Mouse (Mus musculus): ENCODE results near the gene Sept8.

Sept8 gene

DNA sequence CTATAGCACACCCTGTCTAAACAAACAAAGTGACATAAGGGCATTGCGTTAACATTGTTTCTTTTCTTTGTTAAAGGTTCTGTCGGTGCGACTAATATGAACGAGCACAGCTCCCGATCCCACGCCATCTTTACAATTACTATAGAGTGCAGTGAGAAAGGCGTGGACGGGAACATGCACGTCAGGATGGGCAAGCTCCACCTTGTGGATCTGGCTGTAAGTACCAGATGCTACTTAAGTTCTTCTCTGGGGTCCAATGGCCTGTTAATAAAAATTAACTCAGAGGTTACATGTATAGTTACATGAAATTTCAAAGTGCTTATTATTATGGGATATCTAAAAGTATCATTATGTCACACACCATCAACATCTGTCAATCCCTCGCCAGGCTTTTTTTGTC lies 64.1 kb downstream of the Sept8 start:
- DNase-seq (ENCODE audit: low spot score): no peak

- no peak for DNase-seq (ENCODE audit: low spot score)
Measured at GRCm38 (mm10) chr11:53584849-53585248, 65.8 kb downstream of the Sept8 start.

- no peak for DNase-seq (ENCODE audit: low spot score)
Measured at GRCm38 (mm10) chr11:53585510-53585909, 66.5 kb downstream of the Sept8 start.

- DNase-seq (ENCODE audit: low spot score): no peak
Measured at GRCm38 (mm10) chr11:53588279-53588678, 69.2 kb downstream of the Sept8 start.

GRCm38 (mm10) chr11:53590368-53590768 lies 71.3 kb downstream of the Sept8 start:
- DNase-seq (ENCODE audit: low spot score): no peak

DNA sequence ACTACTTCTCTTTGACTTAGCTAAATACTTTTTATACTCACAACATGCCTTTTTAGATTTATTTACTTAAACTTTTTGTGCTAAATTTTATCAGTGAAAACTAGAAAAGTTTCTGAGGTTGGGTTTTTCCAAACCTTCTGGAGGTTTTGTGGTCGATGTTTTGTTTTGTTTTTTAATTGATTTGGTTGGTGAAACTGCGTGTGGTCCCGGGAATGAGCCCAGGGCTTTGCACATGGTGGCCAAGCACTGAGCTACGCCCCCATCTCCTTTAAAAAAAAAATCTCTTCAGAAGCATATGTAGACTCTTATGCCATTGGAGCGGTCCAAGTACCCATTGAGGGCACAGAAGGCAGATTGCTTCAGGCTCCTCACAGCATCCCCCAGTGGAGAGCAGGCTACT lies 72.1 kb downstream of the Sept8 start:
- no peak for DNase-seq (ENCODE audit: low spot score)

Measured in ovary, adult 18-20 months (tissue).